Mouse (Mus musculus): ENCODE data around the gene Timp2. TPM values are rescaled to one million over a fixed set of nuclear protein-coding genes. Genes with fewer than 3 reads are reported as not detected.

Timp2 gene
- total and polyA plus RNA-seq, 2 experiments from 2014 or later, result 165 to 208 TPM

DNA sequence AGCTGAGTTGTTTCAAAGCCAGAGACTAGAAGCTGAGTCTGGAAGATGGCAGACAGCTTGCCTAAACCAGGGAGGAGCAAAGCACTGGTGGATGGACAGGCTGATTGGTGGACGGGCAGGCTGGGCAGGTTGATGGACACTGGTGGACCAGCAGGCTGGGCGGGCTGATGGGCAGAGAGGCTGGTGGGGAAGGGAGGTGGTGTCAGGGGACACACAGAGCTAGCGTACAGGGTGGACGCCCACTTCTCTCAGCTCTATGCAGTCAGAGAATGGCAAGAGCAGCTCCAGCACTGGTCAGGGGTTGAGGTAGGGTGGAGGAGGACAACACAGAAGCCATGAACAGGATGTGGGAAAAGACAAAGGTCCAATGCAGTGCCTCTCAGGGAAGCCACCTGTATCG lies 13.7 kb upstream of the Timp2 start:
- H3K27ac ChIP-seq (ENCODE audit: low read depth, low read length), result no peak overlapping the region
- TF ChIP-seq CTCF (IDR thresholded peaks at IDR 0.05; ENCODE audit: low read depth), result no peak
- H3K9ac ChIP-seq, result no peak overlapping the region
- H3K4me2 ChIP-seq (ENCODE audit: low read depth), result no peak overlapping the region
- DNase-seq (no peak), ATAC-seq (no peak)
- H3K4me1 ChIP-seq (ENCODE audit: insufficient read depth), result no peaks in the 10 kb centered on the region
- H3K9me3 ChIP-seq (ENCODE audit: low read length), result no peaks in the 10 kb centered on the region
- H3K36me3 ChIP-seq (ENCODE audit: insufficient read depth), result no peaks in the 10 kb centered on the region
- H3K4me3 ChIP-seq (ENCODE audit: low read depth, low read length), result no peak overlapping the region
- 84% methylated on average over 5 of the region's 5 CpGs for WGBS
- no peaks in the 10 kb centered on the region for H3K27me3 ChIP-seq (ENCODE audit: insufficient read depth, low read length)

DNA sequence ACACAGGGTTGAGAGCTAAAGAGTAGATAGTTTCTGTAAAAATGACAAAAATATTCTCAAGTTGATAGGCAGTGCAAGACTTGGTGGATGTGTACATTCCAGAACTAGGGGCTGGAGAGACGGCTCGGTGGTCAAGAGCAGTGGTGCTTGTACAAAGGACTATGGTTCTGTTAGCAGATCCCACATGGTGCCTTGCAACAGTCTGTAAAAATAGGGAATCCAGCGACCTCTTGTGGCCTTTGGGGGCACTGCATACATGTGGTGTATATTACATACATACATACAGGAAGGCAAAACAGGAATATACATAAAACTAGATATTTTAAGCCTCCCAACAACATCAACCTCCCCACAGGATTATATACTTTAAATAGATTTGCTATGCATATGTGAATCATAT lies 12.8 kb upstream of the Timp2 start:
- H3K9me3 ChIP-seq (ENCODE audit: low read length), result no peaks in the 10 kb centered on the region
- no peak overlapping the region for H3K4me3 ChIP-seq (ENCODE audit: low read depth, low read length)
- H3K27me3 ChIP-seq (ENCODE audit: insufficient read depth, low read length), result no peaks in the 10 kb centered on the region
- H3K4me1 ChIP-seq (ENCODE audit: insufficient read depth), result no peaks in the 10 kb centered on the region
- TF ChIP-seq CTCF (IDR thresholded peaks at IDR 0.05; ENCODE audit: low read depth), result peak; percentile 56
- WGBS, result 64% methylated on average over 3 of the region's 3 CpGs
- peak; percentile 53 for DNase-seq
- no peaks in the 10 kb centered on the region for H3K36me3 ChIP-seq (ENCODE audit: insufficient read depth)
- no peak for ATAC-seq
- no peak overlapping the region for H3K27ac ChIP-seq (ENCODE audit: low read depth, low read length)
- H3K9ac ChIP-seq, result no peak overlapping the region
- no peak overlapping the region for H3K4me2 ChIP-seq (ENCODE audit: low read depth)

DNA sequence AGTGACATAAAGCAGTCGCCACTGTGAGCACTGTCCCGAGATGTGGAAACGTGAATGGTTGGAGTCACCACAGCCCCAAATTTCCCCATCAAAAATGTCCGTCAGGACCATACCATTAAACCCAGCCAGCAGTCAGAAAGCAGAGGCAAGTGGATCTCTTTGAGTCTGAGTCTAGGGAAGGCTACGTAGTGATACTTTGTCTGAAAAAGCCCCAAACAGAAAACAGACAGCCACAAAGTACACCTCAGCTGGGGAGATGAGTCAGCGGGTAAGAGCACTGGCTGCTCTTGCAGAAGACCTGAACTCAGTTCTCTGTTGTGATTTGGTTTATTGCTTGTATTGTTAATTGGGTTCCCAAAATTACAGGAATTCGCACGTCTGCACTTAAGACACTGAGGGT lies 11.0 kb upstream of the Timp2 start:
- Histone ChIP-seq H3K4me3 (ENCODE audit: low read depth, low read length) (no peak overlapping the region), H3K9me3 (ENCODE audit: low read length) (no peaks in the 10 kb centered on the region), H3K9ac (no peak overlapping the region), H3K27ac (ENCODE audit: low read depth, low read length) (no peak overlapping the region), H3K27me3 (ENCODE audit: insufficient read depth, low read length) (no peaks in the 10 kb centered on the region), H3K4me1 (ENCODE audit: insufficient read depth) (no peaks in the 10 kb centered on the region), H3K4me2 (ENCODE audit: low read depth) (no peak overlapping the region), H3K36me3 (ENCODE audit: insufficient read depth) (no peaks in the 10 kb centered on the region)
- no peak for TF ChIP-seq CTCF (IDR thresholded peaks at IDR 0.05; ENCODE audit: low read depth)
- ATAC-seq (no peak), DNase-seq (no peak)
- 81% methylated on average over 8 of the region's 8 CpGs for WGBS

DNA sequence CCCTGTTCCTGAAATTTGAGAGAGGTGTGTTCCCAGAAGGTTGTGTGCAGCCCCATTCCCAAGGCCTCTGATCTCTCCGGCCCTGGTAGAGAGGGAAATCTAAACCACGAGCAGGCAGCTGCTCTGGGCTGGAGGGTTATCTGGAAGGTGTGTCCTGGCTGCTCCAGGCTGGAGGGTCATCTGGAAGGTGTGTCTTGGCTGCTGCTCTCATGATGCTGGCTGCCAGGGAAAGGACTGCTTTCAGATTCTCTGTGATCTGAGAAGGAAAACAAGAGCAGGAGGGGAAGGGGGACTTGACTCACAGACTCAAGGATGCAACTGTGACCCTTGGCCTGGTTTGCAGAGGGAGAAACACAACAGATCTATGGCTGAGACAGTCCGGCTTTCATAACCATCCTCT lies 10.6 kb upstream of the Timp2 start:
- Histone ChIP-seq H3K9ac (no peak overlapping the region), H3K9me3 (ENCODE audit: low read length) (no peaks in the 10 kb centered on the region), H3K4me1 (ENCODE audit: insufficient read depth) (no peaks in the 10 kb centered on the region), H3K36me3 (ENCODE audit: insufficient read depth) (no peaks in the 10 kb centered on the region), H3K4me2 (ENCODE audit: low read depth) (no peak overlapping the region), H3K4me3 (ENCODE audit: low read depth, low read length) (no peak overlapping the region), H3K27ac (ENCODE audit: low read depth, low read length) (no peak overlapping the region), H3K27me3 (ENCODE audit: insufficient read depth, low read length) (no peaks in the 10 kb centered on the region)
- no peak for TF ChIP-seq CTCF (IDR thresholded peaks at IDR 0.05; ENCODE audit: low read depth)
- DNase-seq (no peak), ATAC-seq (no peak)
- 80% methylated on average over 3 of the region's 3 CpGs for WGBS

DNA sequence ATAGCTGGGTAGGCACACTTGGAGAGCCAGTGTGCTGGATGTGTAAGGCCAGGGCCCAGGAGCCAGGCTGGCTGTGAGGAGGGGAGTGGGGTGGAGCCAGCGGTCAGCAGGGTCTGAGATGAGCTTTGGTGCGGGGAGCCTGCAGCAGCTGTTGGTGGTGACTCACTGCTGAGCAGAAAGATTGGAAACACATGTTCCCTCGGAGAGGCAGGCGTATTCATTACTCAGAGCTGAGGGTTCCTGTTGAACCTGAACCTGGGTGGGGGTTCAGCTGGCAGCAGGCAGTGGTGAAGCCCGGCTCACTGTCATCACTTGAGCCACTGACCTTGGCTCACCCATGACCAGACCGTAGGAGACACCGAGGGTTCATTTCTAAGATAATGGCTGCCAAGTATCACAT lies 9.6 kb upstream of the Timp2 start:
- Histone ChIP-seq H3K9ac (no peak overlapping the region), H3K4me1 (ENCODE audit: insufficient read depth) (0 out of 2 replicates have a peak, but pooled peaks cover 5% of the 10 kb centered on the region), H3K9me3 (ENCODE audit: low read length) (no peaks in the 10 kb centered on the region), H3K27ac (ENCODE audit: low read depth, low read length) (no peak overlapping the region), H3K36me3 (ENCODE audit: insufficient read depth) (no peaks in the 10 kb centered on the region), H3K4me3 (ENCODE audit: low read depth, low read length) (no peak overlapping the region), H3K4me2 (ENCODE audit: low read depth) (no peak overlapping the region), H3K27me3 (ENCODE audit: insufficient read depth, low read length) (no peaks in the 10 kb centered on the region)
- DNase-seq (no peak), ATAC-seq (no peak)
- WGBS, result 86% methylated on average over 7 of the region's 7 CpGs
- no peak for TF ChIP-seq CTCF (IDR thresholded peaks at IDR 0.05; ENCODE audit: low read depth)

DNA sequence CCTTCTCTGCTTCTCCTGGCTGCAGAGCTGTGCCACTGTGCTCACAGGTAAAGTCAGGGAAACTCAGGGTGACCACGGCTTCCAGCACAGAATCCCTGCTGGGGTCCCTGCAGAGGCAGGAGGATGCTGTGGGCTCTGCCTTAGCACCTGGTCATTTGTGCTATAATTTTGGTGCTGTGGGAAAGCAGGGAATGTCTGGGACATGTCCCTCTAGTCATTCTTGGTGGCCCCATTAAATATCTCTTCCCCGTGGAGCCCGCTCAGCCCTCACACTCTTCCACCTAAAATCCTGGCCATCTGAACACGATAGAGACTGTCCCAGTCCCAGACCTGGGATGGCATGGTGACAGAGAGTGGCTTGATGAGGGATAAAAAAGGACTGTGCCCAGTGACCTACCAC lies 8.5 kb upstream of the Timp2 start:
- H3K9ac ChIP-seq, result no peak overlapping the region
- H3K4me1 ChIP-seq (ENCODE audit: insufficient read depth), result 0 out of 2 replicates have a peak, but pooled peaks cover 5% of the 10 kb centered on the region
- no peaks in the 10 kb centered on the region for H3K36me3 ChIP-seq (ENCODE audit: insufficient read depth)
- ATAC-seq (no peak), DNase-seq (no peak)
- no peak overlapping the region for H3K4me2 ChIP-seq (ENCODE audit: low read depth)
- no peak for TF ChIP-seq CTCF (IDR thresholded peaks at IDR 0.05; ENCODE audit: low read depth)
- 75% methylated on average over 4 of the region's 4 CpGs for WGBS
- H3K9me3 ChIP-seq (ENCODE audit: low read length), result no peaks in the 10 kb centered on the region
- no peak overlapping the region for H3K27ac ChIP-seq (ENCODE audit: low read depth, low read length)
- no peaks in the 10 kb centered on the region for H3K27me3 ChIP-seq (ENCODE audit: insufficient read depth, low read length)
- H3K4me3 ChIP-seq (ENCODE audit: low read depth, low read length), result no peak overlapping the region

DNA sequence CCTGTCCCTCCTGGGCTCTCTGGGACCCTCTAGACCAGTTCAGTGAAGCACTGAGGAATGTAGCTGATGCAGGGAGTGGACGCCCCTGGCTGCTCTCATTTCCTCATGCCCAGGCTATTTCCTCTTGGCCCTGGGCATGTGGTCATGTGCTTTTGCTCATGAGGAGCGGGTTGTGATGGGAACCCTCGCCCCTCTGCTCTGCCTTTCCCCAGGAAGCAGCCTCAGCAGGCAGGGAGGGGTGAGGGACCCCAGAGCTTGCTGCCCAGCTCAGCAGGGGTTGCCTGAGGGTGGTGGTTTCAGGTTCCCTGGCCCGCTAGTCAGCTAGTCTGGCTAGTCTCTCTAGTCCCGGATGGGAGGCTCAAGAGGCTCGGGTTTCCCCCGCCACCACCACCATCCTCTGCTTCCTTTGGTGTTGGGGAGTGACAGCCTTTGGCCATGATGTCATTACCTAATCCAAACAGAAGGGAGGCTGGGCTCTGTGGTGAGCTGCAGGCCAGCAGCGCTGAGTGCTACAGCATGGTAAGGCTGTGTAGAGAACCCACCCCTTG lies 7.5 kb upstream of the Timp2 start:
- H3K9ac ChIP-seq, result no peak overlapping the region
- peak; percentile 75 for ATAC-seq

More for the DNA sequence above, 7.5 kb upstream of the Timp2 start:
- WGBS, result 15% methylated on average over 8 of the region's 8 CpGs
- Histone ChIP-seq H3K27ac (ENCODE audit: low read depth, low read length) (no peak overlapping the region), H3K4me2 (ENCODE audit: low read depth) (no peak overlapping the region), H3K4me3 (ENCODE audit: low read depth, low read length) (no peak overlapping the region), H3K9me3 (ENCODE audit: low read length) (no peaks in the 10 kb centered on the region), H3K27me3 (ENCODE audit: insufficient read depth, low read length) (no peaks in the 10 kb centered on the region), H3K36me3 (ENCODE audit: insufficient read depth) (no peaks in the 10 kb centered on the region), H3K4me1 (ENCODE audit: insufficient read depth) (0 out of 2 replicates have a peak, but pooled peaks cover 5% of the 10 kb centered on the region)
- no peak for DNase-seq
- no peak; the same call in 1 of the 2 replicates for TF ChIP-seq CTCF (IDR thresholded peaks at IDR 0.05; ENCODE audit: low read depth)

Data from forebrain, postnatal 0 days (tissue).